ENCODE assay signal across 9 mouse cellular contexts in the genomic region with DNA sequence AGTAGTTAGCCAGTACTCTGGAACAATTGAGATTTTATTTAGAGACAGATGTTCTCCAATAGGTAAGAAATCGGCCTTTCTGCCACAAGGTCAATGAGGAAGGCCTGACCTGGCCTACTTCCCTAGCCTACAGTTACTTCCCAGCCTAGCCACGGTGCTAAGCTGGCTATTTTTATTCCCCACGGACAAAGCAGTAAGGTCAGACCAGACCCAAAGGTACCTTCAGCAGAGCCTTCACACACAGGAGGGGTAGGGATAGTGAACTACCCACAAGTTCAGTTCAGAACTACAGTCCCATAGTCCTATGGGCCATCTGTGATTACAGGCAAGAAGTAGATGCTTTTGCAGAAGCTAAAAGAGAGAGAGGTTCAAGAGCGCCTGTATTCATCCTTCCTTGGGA. TPM values are rescaled to one million over a fixed set of nuclear protein-coding genes. Genes with fewer than 3 reads are reported as not detected.
DNase-seq lines count a peak whose midpoint lies in the region; ATAC-seq and TF ChIP-seq lines count a peak whose summit lies in the region.
"Had no signal": no experiment of that assay in that cellular context is flagged by ENCODE, and none has a peak within 500 bp of the region (broad histone marks: within the 10 kb centered on the region; RNA-seq: fewer than 3 reads in every experiment).

No protein-coding gene starts in this region.

- H3K27me3 ChIP-seq in kidney, adult 2 months (replicated peaks; ENCODE audit: control insufficient read depth, insufficient read depth, low read length), result no peaks in the 10 kb centered on the region
- no peaks in the 10 kb centered on the region for H3K27me3 ChIP-seq in embryonic facial prominence, embryonic 11.5 days (ENCODE audit: control insufficient read depth, insufficient read depth, low read length)
- no peaks in the 10 kb centered on the region for H3K27me3 ChIP-seq in hindbrain, embryonic 13.5 days
- H3K27me3 ChIP-seq in midbrain, embryonic 15.5 days (replicated peaks), result no peaks in the 10 kb centered on the region

- ATAC-seq in embryonic facial prominence, embryonic 11.5 days (replicated peaks; ENCODE audit: insufficient number of reproducible peaks, low FRiP score, low TSS enrichment, low read depth), result no peak
- no peak for ATAC-seq in hindbrain, embryonic 13.5 days (ENCODE audit: low FRiP score)
- no peak for ATAC-seq in midbrain, embryonic 15.5 days (replicated peaks)
- no peak for ATAC-seq in granulocyte monocyte progenitor cell, adult 5-6 weeks (replicated peaks; ENCODE audit: poor library complexity, severe bottlenecking)

- no peak for TF ChIP-seq CTCF in kidney, adult 2 months (conservative IDR thresholded peaks at IDR 0.05; ENCODE audit: insufficient read depth, insufficient read length, low read depth, low read length)

- no peaks in the 10 kb centered on the region for H3K36me3 ChIP-seq in kidney, adult 2 months (ENCODE audit: control insufficient read depth, insufficient read depth, low read length)
- H3K36me3 ChIP-seq in embryonic facial prominence, embryonic 11.5 days (replicated peaks; ENCODE audit: control insufficient read depth, insufficient read depth, low read depth, low read length), result peaks cover 19% of the 10 kb centered on the region
- H3K36me3 ChIP-seq in hindbrain, embryonic 13.5 days, result peaks cover 44% of the 10 kb centered on the region
- H3K36me3 ChIP-seq in midbrain, embryonic 15.5 days (replicated peaks), result peaks cover 27% of the 10 kb centered on the region

- H3K27ac ChIP-seq in kidney, adult 2 months (ENCODE audit: insufficient read depth, low read depth, low read length), result peak overlapping the region; percentile 92
- peak overlapping the region; percentile 75; the same call in 1 of the 2 replicates for H3K27ac ChIP-seq in embryonic facial prominence, embryonic 11.5 days (replicated peaks; ENCODE audit: low read depth, low read length)
- H3K27ac ChIP-seq in hindbrain, embryonic 13.5 days, result peak overlapping the region; percentile 93
- H3K27ac ChIP-seq in midbrain, embryonic 15.5 days, result peak overlapping the region; percentile 93

- no peak overlapping the region for H3K9ac ChIP-seq in embryonic facial prominence, embryonic 11.5 days (replicated peaks; ENCODE audit: low read length)
- H3K9ac ChIP-seq in hindbrain, embryonic 13.5 days, result peak overlapping the region; percentile 9; the same call in 1 of the 2 replicates
- no peak overlapping the region for H3K9ac ChIP-seq in midbrain, embryonic 15.5 days

- WGBS in kidney, adult 2 months, result 43% methylated on average over 4 of the region's 4 CpGs
- WGBS in embryonic facial prominence, embryonic 11.5 days, result 67% methylated on average over 4 of the region's 4 CpGs
- WGBS in hindbrain, embryonic 13.5 days, result 80% methylated on average over 4 of the region's 4 CpGs
- WGBS in midbrain, embryonic 15.5 days, result 74% methylated on average over 4 of the region's 4 CpGs

- H3K4me2 ChIP-seq in embryonic facial prominence, embryonic 11.5 days (ENCODE audit: low read depth, low read length), result no peak overlapping the region
- peak overlapping the region; percentile 91 for H3K4me2 ChIP-seq in hindbrain, embryonic 13.5 days
- H3K4me2 ChIP-seq in midbrain, embryonic 15.5 days, result no peak overlapping the region; the same call in 1 of the 2 replicates

- no peak overlapping the region for H3K4me3 ChIP-seq in kidney, adult 2 months (ENCODE audit: insufficient read depth, low read depth, low read length)
- no peak overlapping the region for H3K4me3 ChIP-seq in embryonic facial prominence, embryonic 11.5 days (ENCODE audit: low read depth, low read length)
- H3K4me3 ChIP-seq in hindbrain, embryonic 13.5 days, result peak overlapping the region; percentile 4; the same call in 1 of the 2 replicates
- H3K4me3 ChIP-seq in midbrain, embryonic 15.5 days, result peak overlapping the region; percentile 83; the same call in 1 of the 2 replicates

- DNase-seq in kidney, adult 2 months, result peak; percentile 10
- no peak for DNase-seq in kidney, adult 8-10 months
- DNase-seq in embryonic facial prominence, embryonic 11.5 days (ENCODE audit: low spot score), result peak; percentile 4
- DNase-seq in thymus, postnatal 36 days, result no peak
- no peak for DNase-seq in gastrocnemius, adult 8-10 months (ENCODE audit: low spot score in 2 of 2)
- DNase-seq: embryo, embryonic 11 days had no signal

- TF ChIP-seq POLR2A in kidney, adult 2 months (IDR thresholded peaks at IDR 0.05; ENCODE audit: low read depth, low read length), result no peak

- no peaks in the 10 kb centered on the region for H3K9me3 ChIP-seq in embryonic facial prominence, embryonic 11.5 days (replicated peaks; ENCODE audit: control insufficient read depth, low read length)
- no peaks in the 10 kb centered on the region for H3K9me3 ChIP-seq in hindbrain, embryonic 13.5 days
- H3K9me3 ChIP-seq in midbrain, embryonic 15.5 days, result no peaks in the 10 kb centered on the region

- H3K4me1 ChIP-seq in kidney, adult 2 months (ENCODE audit: control insufficient read depth, insufficient read depth, low read length), result peaks cover 3% of the 10 kb centered on the region; the same call in 1 of the 2 replicates
- H3K4me1 ChIP-seq in embryonic facial prominence, embryonic 11.5 days (ENCODE audit: control insufficient read depth, insufficient read depth, low read length), result no peaks in the 10 kb centered on the region
- peaks cover 35% of the 10 kb centered on the region for H3K4me1 ChIP-seq in hindbrain, embryonic 13.5 days (replicated peaks)
- H3K4me1 ChIP-seq in midbrain, embryonic 15.5 days, result peaks cover 35% of the 10 kb centered on the region

RNA-seq across cellular contexts. Expression of gene Pacs1, which starts 1.0 kb away (rescaled TPM):
- 14.3 and 16.1 TPM in 2 replicates for polyA plus RNA-seq in kidney, adult 2 months (2012; rRNA removed)
- 24.4 and 28.4 TPM in 2 replicates for polyA plus RNA-seq in embryonic facial prominence, embryonic 11.5 days (2014; fragmentation: Nextera tagmentation; extraction: Ambion mirVana)
- 33.9 TPM in 2 replicates for polyA plus RNA-seq in hindbrain, embryonic 13.5 days (2015; fragmentation: Nextera tagmentation; extraction: Ambion mirVana)
- polyA plus RNA-seq in midbrain, embryonic 15.5 days (2015; fragmentation: Nextera tagmentation; extraction: Ambion mirVana), result 55.3 and 55.7 TPM in 2 replicates
- total RNA-seq in gastrocnemius, adult 8-10 months (2022), result 1 to 10 TPM; 4.5 to 6.6 (median 5.4) TPM
- total RNA-seq in granulocyte monocyte progenitor cell, adult 5-6 weeks (2014; fragmentation: Nextera tagmentation), result 13.5 and 22.1 TPM in 2 replicates
- total RNA-seq in granulocyte monocyte progenitor cell, adult 5-6 weeks (2017), result 6.5 and 8.0 TPM in 2 replicates

RNA-seq across cellular contexts. Expression of gene Sf3b2, which starts 21.3 kb away (rescaled TPM):
- polyA plus RNA-seq in kidney, adult 2 months (2012; rRNA removed), result 95.8 and 109 TPM in 2 replicates
- 375 and 387 TPM in 2 replicates for polyA plus RNA-seq in embryonic facial prominence, embryonic 11.5 days (2014; fragmentation: Nextera tagmentation; extraction: Ambion mirVana)
- polyA plus RNA-seq in hindbrain, embryonic 13.5 days (2015; fragmentation: Nextera tagmentation; extraction: Ambion mirVana), result 373 and 377 TPM in 2 replicates
- polyA plus RNA-seq in midbrain, embryonic 15.5 days (2015; fragmentation: Nextera tagmentation; extraction: Ambion mirVana), result 350 and 352 TPM in 2 replicates
- total RNA-seq in gastrocnemius, adult 8-10 months (2022), result 10 to 100 TPM; 59.7 to 74.1 (median 62.9) TPM
- 177 and 181 TPM in 2 replicates for total RNA-seq in granulocyte monocyte progenitor cell, adult 5-6 weeks (2014; fragmentation: Nextera tagmentation)
- total RNA-seq in granulocyte monocyte progenitor cell, adult 5-6 weeks (2017), result 224 and 247 TPM in 2 replicates

RNA-seq across cellular contexts. Expression of gene Gal3st3, which starts 24.2 kb away (rescaled TPM):
- polyA plus RNA-seq in kidney, adult 2 months (2012; rRNA removed), result 0.28 and 0.43 TPM in 2 replicates
- polyA plus RNA-seq in embryonic facial prominence, embryonic 11.5 days (2014; fragmentation: Nextera tagmentation; extraction: Ambion mirVana), result 8.5 and 11.3 TPM in 2 replicates
- 34.1 and 36.0 TPM in 2 replicates for polyA plus RNA-seq in hindbrain, embryonic 13.5 days (2015; fragmentation: Nextera tagmentation; extraction: Ambion mirVana)
- 47.2 and 50.3 TPM in 2 replicates for polyA plus RNA-seq in midbrain, embryonic 15.5 days (2015; fragmentation: Nextera tagmentation; extraction: Ambion mirVana)
- under 1 TPM in 1 of 4 experiments, not detected in 3; 0.17 TPM for total RNA-seq in gastrocnemius, adult 8-10 months (2022)
- not detected in 2 replicates for total RNA-seq in granulocyte monocyte progenitor cell, adult 5-6 weeks (2014; fragmentation: Nextera tagmentation)
- total RNA-seq in granulocyte monocyte progenitor cell, adult 5-6 weeks (2017), result not detected in 2 replicates

Comparison
In these comparisons a context has a peak if more than half of its experiments do, and no peak if none do; other contexts are left out.
1. DNase-seq: peak in kidney, adult 2 months (single experiment) and embryonic facial prominence, embryonic 11.5 days (single experiment); none in kidney, adult 8-10 months (0 of 2), thymus, postnatal 36 days (0 of 2) and gastrocnemius, adult 8-10 months (0 of 2).
2. H3K4me3 ChIP-seq: peak in hindbrain, embryonic 13.5 days (single experiment) and midbrain, embryonic 15.5 days (single experiment); none in kidney, adult 2 months (single experiment) and embryonic facial prominence, embryonic 11.5 days (single experiment).
3. Peak in every context shown above with its lines, with median percentiles within 50 percentile points of each other: H3K27ac ChIP-seq.